Mouse (Mus musculus): ENCODE data around the gene Gm32802.
"Not testable (repeated sequence)": the region's sequence is repeated elsewhere in the genome, so short reads cannot be mapped to it uniquely, and the experiment has no call there.

DNA sequence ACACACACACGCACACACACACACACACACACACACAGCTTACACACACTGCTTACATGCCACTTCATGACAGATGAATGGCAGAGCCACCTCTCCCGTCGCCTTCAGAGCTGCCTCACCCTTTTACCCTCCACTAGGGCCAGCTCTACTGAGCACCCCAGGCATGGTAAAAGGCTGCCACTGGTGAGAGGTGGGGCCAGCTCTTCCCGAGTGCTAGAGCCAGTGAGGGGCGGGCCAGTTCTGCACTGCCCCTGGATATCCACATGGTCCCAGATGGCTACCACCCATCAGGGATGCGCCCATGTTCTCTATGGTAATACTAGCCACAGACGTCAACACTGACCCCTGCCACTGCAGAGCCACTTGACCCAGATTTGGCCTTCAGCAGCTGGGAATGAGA, 24.1 kb downstream of the Gm32802 start:
- not testable (repeated sequence) for TF ChIP-seq GATA1 (IDR thresholded peaks at IDR 0.05; ENCODE audit: borderline replicate concordance, low read length); FLI1 (IDR thresholded peaks at IDR 0.05; ENCODE audit: low read length)

All from megakaryocyte, embryonic 14.5 days (primary cell).